Mouse (Mus musculus) v-Abl transformed pro-B cells (cell line): ENCODE results near the gene Taar7a.

ENCODE experiments used
- in situ Hi-C, 2 experiments: fragments of 400-800 bp; cut with MboI; formaldehyde crosslinking; loops; one replicate each; pipeline ENCODE4 v1.15.1; 2025; ENCODE audit not compliant: unreplicated experiment in 2 of 2

Gene Taar7a

GRCm38 (mm10) chr10:23949508-23950005, 43.7 kb downstream of the Taar7a start, which contains the start of gene Taar3:
Gene Taar3 (plus strand): TSS chr10:23949558.
- in situ Hi-C loops, result no loop called here

DNA sequence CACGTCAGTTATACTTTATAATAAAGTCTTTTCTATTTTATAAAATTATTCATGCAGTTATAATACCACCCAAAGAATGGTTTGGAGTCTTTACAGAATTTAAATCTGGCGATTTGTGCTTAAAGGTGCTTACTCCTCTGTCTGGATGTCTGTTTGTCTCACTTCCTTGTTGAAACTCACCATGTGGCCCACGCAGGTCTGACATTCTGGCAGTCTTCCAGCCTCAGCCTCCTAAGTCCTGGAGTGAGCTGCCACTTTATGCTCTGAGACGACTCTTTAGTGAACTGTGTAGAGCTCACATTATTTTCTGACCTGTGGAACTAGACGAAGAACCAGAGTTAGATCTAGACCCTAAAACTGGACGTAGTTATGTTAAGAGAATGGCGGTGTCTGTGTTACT, 45.3 kb downstream of the Taar7a start:
- in situ Hi-C loops, result no loop called here

DNA sequence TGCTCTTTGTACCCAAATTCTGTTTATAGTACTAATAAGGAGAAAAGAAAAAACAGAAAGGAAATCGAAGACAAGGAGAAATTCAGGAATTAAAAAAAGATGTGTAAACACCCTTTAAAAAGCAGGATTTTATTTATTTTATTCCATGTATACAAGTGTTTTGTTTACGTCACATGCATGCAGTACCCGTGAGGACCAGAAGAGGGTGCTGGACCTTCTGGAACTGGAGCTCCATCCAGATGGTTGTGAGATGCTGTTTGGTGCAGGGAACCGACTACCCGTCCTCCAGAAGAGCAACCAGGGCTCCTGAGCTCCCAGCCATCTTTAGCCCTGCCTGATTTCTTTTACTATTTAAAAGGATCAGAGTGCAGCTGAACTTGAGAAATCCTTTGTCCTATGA, 50.8 kb downstream of the Taar7a start:
- in situ Hi-C loops, result no loop called here
